Mouse (Mus musculus) megakaryocyte, embryonic 14.5 days (primary cell): Measurements from ENCODE around the gene Btbd35f29.
"Not testable (repeated sequence)": the region's sequence is repeated elsewhere in the genome, so short reads cannot be mapped to it uniquely, and the experiment has no call there.

Experiments used
- FLI1 ChIP-seq: IDR thresholded peaks from 2 replicates; pipeline ENCODE4 v1.6.1; 2012; ENCODE audit warnings: low read length, inconsistent platforms, mixed read lengths
- GATA1 ChIP-seq: IDR thresholded peaks from 3 replicates; pipeline ENCODE4 v1.6.1; 2012; ENCODE audit warnings: mixed read lengths, low read length, inconsistent platforms, borderline replicate concordance

DNA sequence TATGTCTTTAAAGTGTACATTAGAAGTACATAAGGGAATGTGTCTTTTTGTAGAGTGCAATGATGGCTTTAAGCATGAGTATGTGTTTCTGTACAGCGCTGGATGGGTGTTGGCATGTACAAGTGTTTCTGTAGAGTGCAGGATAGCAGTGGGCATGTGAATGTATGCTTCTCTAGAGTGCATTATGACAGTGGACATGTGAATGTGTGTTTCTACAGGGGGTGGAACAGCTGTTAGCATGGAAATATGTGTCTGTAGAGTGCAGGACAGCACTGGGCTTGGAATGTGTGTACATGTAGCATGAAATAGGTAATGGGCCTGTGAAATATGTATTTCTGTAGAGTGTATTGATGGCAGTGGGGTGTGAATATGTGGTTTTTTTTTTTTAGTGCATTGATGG, 28.4 kb downstream of the Btbd35f29 start:
- TF ChIP-seq GATA1, FLI1: not testable (repeated sequence)
